Mouse (Mus musculus): ENCODE measurements around the gene Ccnb2. TPM values are rescaled to one million over a fixed set of nuclear protein-coding genes. Genes with fewer than 3 reads are reported as not detected.

Ccnb2 gene
- polyA plus RNA-seq, 1 experiment from 2014 or later: 197 TPM

GRCm38 (mm10) chr9:70409743-70410142 is 11.6 kb downstream of the Ccnb2 start:
- no peak overlapping the region for H3K27ac ChIP-seq (ENCODE audit: low read length)
- no peaks in the 10 kb centered on the region for H3K4me1 ChIP-seq (ENCODE audit: control insufficient read depth, low read depth, low read length)
- H3K4me3 ChIP-seq (ENCODE audit: low read depth, low read length): no peak overlapping the region
- peaks cover 77% of the 10 kb centered on the region for H3K36me3 ChIP-seq (ENCODE audit: control insufficient read depth, insufficient read depth)
- no peaks in the 10 kb centered on the region for H3K9me3 ChIP-seq (replicated peaks; ENCODE audit: control insufficient read depth, low read length)
- H3K27me3 ChIP-seq (ENCODE audit: control insufficient read depth, insufficient read depth, low read depth, low read length): no peaks in the 10 kb centered on the region
- H3K4me2 ChIP-seq (ENCODE audit: low read depth, low read length): no peak overlapping the region
- WGBS (ENCODE audit: insufficient replicate concordance): 95% methylated on average over 8 of the region's 8 CpGs
- H3K9ac ChIP-seq (ENCODE audit: low read depth, low read length): no peak overlapping the region
- no peak for ATAC-seq (ENCODE audit: low read depth)

- Histone ChIP-seq H3K27me3 (ENCODE audit: control insufficient read depth, insufficient read depth, low read depth, low read length) (no peaks in the 10 kb centered on the region), H3K4me2 (ENCODE audit: low read depth, low read length) (no peak overlapping the region), H3K4me3 (ENCODE audit: low read depth, low read length) (no peak overlapping the region), H3K36me3 (ENCODE audit: control insufficient read depth, insufficient read depth) (peaks cover 70% of the 10 kb centered on the region), H3K9me3 (replicated peaks; ENCODE audit: control insufficient read depth, low read length) (no peaks in the 10 kb centered on the region), H3K4me1 (ENCODE audit: control insufficient read depth, low read depth, low read length) (no peaks in the 10 kb centered on the region), H3K27ac (ENCODE audit: low read length) (no peak overlapping the region), H3K9ac (ENCODE audit: low read depth, low read length) (no peak overlapping the region)
- no peak for ATAC-seq (ENCODE audit: low read depth)
- WGBS (ENCODE audit: insufficient replicate concordance): 89% methylated on average over 3 of the region's 3 CpGs
Observed at GRCm38 (mm10) chr9:70408791-70409190, 12.6 kb downstream of the Ccnb2 start.

- Histone ChIP-seq H3K27ac (ENCODE audit: low read length) (no peak overlapping the region), H3K27me3 (ENCODE audit: control insufficient read depth, insufficient read depth, low read depth, low read length) (no peaks in the 10 kb centered on the region), H3K4me3 (ENCODE audit: low read depth, low read length) (no peak overlapping the region), H3K9ac (ENCODE audit: low read depth, low read length) (no peak overlapping the region), H3K9me3 (replicated peaks; ENCODE audit: control insufficient read depth, low read length) (no peaks in the 10 kb centered on the region), H3K36me3 (ENCODE audit: control insufficient read depth, insufficient read depth) (peaks cover 48% of the 10 kb centered on the region), H3K4me2 (ENCODE audit: low read depth, low read length) (no peak overlapping the region), H3K4me1 (ENCODE audit: control insufficient read depth, low read depth, low read length) (no peaks in the 10 kb centered on the region)
- no peak for ATAC-seq (ENCODE audit: low read depth)
- WGBS (ENCODE audit: insufficient replicate concordance): 81% methylated on average over 3 of the region's 3 CpGs
Observed at GRCm38 (mm10) chr9:70406596-70406995, 14.8 kb downstream of the Ccnb2 start.

- H3K4me3 ChIP-seq (ENCODE audit: low read depth, low read length): no peak overlapping the region
- H3K4me1 ChIP-seq (ENCODE audit: control insufficient read depth, low read depth, low read length): no peaks in the 10 kb centered on the region
- H3K27ac ChIP-seq (ENCODE audit: low read length): no peak overlapping the region
- no peak for ATAC-seq (ENCODE audit: low read depth)
- 78% methylated on average over 8 of the region's 8 CpGs for WGBS (ENCODE audit: insufficient replicate concordance)
- H3K9me3 ChIP-seq (replicated peaks; ENCODE audit: control insufficient read depth, low read length): no peaks in the 10 kb centered on the region
- H3K9ac ChIP-seq (ENCODE audit: low read depth, low read length): no peak overlapping the region
- H3K27me3 ChIP-seq (ENCODE audit: control insufficient read depth, insufficient read depth, low read depth, low read length): no peaks in the 10 kb centered on the region
- H3K4me2 ChIP-seq (ENCODE audit: low read depth, low read length): no peak overlapping the region
- H3K36me3 ChIP-seq (ENCODE audit: control insufficient read depth, insufficient read depth): peaks cover 4% of the 10 kb centered on the region
Observed at GRCm38 (mm10) chr9:70401937-70402539, 19.3 kb downstream of the Ccnb2 start.

- Histone ChIP-seq H3K4me2 (ENCODE audit: low read depth, low read length) (no peak overlapping the region), H3K9ac (ENCODE audit: low read depth, low read length) (no peak overlapping the region), H3K9me3 (replicated peaks; ENCODE audit: control insufficient read depth, low read length) (no peaks in the 10 kb centered on the region), H3K27ac (ENCODE audit: low read length) (no peak overlapping the region), H3K27me3 (ENCODE audit: control insufficient read depth, insufficient read depth, low read depth, low read length) (no peaks in the 10 kb centered on the region), H3K4me1 (ENCODE audit: control insufficient read depth, low read depth, low read length) (peaks cover 4% of the 10 kb centered on the region; the same call in 1 of the 2 replicates), H3K36me3 (ENCODE audit: control insufficient read depth, insufficient read depth) (no peaks in the 10 kb centered on the region), H3K4me3 (ENCODE audit: low read depth, low read length) (no peak overlapping the region)
- 68% methylated on average over 2 of the region's 2 CpGs for WGBS (ENCODE audit: insufficient replicate concordance)
- no peak for ATAC-seq (ENCODE audit: low read depth)
Observed at GRCm38 (mm10) chr9:70396083-70396482, 25.3 kb downstream of the Ccnb2 start.

- Histone ChIP-seq H3K27ac (ENCODE audit: low read length) (no peak overlapping the region), H3K4me2 (ENCODE audit: low read depth, low read length) (no peak overlapping the region), H3K36me3 (ENCODE audit: control insufficient read depth, insufficient read depth) (no peaks in the 10 kb centered on the region), H3K4me1 (ENCODE audit: control insufficient read depth, low read depth, low read length) (peaks cover 4% of the 10 kb centered on the region; the same call in 1 of the 2 replicates), H3K9me3 (replicated peaks; ENCODE audit: control insufficient read depth, low read length) (no peaks in the 10 kb centered on the region), H3K27me3 (ENCODE audit: control insufficient read depth, insufficient read depth, low read depth, low read length) (no peaks in the 10 kb centered on the region), H3K9ac (ENCODE audit: low read depth, low read length) (no peak overlapping the region), H3K4me3 (ENCODE audit: low read depth, low read length) (no peak overlapping the region)
- whole genome bisulfite sequencing (ENCODE audit: insufficient replicate concordance): 62% methylated on average over 12 of the region's 12 CpGs
- no peak for ATAC-seq (ENCODE audit: low read depth)
Observed at GRCm38 (mm10) chr9:70395617-70396016, 25.7 kb downstream of the Ccnb2 start.

GRCm38 (mm10) chr9:70392563-70392907 is 28.8 kb downstream of the Ccnb2 start:
- H3K4me1 ChIP-seq (ENCODE audit: control insufficient read depth, low read depth, low read length): peaks cover 4% of the 10 kb centered on the region; the same call in 1 of the 2 replicates
- H3K4me3 ChIP-seq (ENCODE audit: low read depth, low read length): no peak overlapping the region
- H3K9ac ChIP-seq (ENCODE audit: low read depth, low read length): no peak overlapping the region
- no peak for ATAC-seq (ENCODE audit: low read depth)
- 10% methylated on average over 6 of the region's 6 CpGs for WGBS (ENCODE audit: insufficient replicate concordance)
- no peaks in the 10 kb centered on the region for H3K9me3 ChIP-seq (replicated peaks; ENCODE audit: control insufficient read depth, low read length)
- no peaks in the 10 kb centered on the region for H3K36me3 ChIP-seq (ENCODE audit: control insufficient read depth, insufficient read depth)
- no peaks in the 10 kb centered on the region for H3K27me3 ChIP-seq (ENCODE audit: control insufficient read depth, insufficient read depth, low read depth, low read length)
- H3K27ac ChIP-seq (ENCODE audit: low read length): no peak overlapping the region
- H3K4me2 ChIP-seq (ENCODE audit: low read depth, low read length): no peak overlapping the region

GRCm38 (mm10) chr9:70391660-70392562 is 29.4 kb downstream of the Ccnb2 start:
- Histone ChIP-seq H3K27me3 (ENCODE audit: control insufficient read depth, insufficient read depth, low read depth, low read length) (no peaks in the 10 kb centered on the region), H3K9me3 (replicated peaks; ENCODE audit: control insufficient read depth, low read length) (no peaks in the 10 kb centered on the region), H3K9ac (ENCODE audit: low read depth, low read length) (no peak overlapping the region), H3K4me3 (ENCODE audit: low read depth, low read length) (no peak overlapping the region), H3K4me1 (ENCODE audit: control insufficient read depth, low read depth, low read length) (peaks cover 4% of the 10 kb centered on the region; the same call in 1 of the 2 replicates), H3K4me2 (ENCODE audit: low read depth, low read length) (no peak overlapping the region), H3K36me3 (ENCODE audit: control insufficient read depth, insufficient read depth) (no peaks in the 10 kb centered on the region), H3K27ac (ENCODE audit: low read length) (no peak overlapping the region)
- 46% methylated on average over 12 of the region's 12 CpGs for WGBS (ENCODE audit: insufficient replicate concordance)
- no peak for ATAC-seq (ENCODE audit: low read depth)

GRCm38 (mm10) chr9:70391042-70391441 is 30.3 kb downstream of the Ccnb2 start:
- Histone ChIP-seq H3K27ac (ENCODE audit: low read length) (no peak overlapping the region), H3K4me1 (ENCODE audit: control insufficient read depth, low read depth, low read length) (peaks cover 4% of the 10 kb centered on the region; the same call in 1 of the 2 replicates), H3K4me3 (ENCODE audit: low read depth, low read length) (no peak overlapping the region), H3K9ac (ENCODE audit: low read depth, low read length) (no peak overlapping the region), H3K9me3 (replicated peaks; ENCODE audit: control insufficient read depth, low read length) (no peaks in the 10 kb centered on the region), H3K4me2 (ENCODE audit: low read depth, low read length) (no peak overlapping the region), H3K36me3 (ENCODE audit: control insufficient read depth, insufficient read depth) (no peaks in the 10 kb centered on the region), H3K27me3 (ENCODE audit: control insufficient read depth, insufficient read depth, low read depth, low read length) (no peaks in the 10 kb centered on the region)
- 59% methylated on average over 5 of the region's 5 CpGs for WGBS (ENCODE audit: insufficient replicate concordance)
- ATAC-seq (ENCODE audit: low read depth): no peak
